Mouse (Mus musculus) E14TG2a.4 (cell line): Measurements from ENCODE around the gene Zfp78.
A peak's percentile ranks its signal among the peaks of the same experiment; 100 is the strongest.
"Not testable (repeated sequence)": the region's sequence is repeated elsewhere in the genome, so short reads cannot be mapped to it uniquely, and the experiment has no call there.

Source experiments
- H3K27me3 ChIP-seq: 2 replicates; pipeline ENCODE4 v1.6.1; 2014; ENCODE audit warnings: low read length, control low read depth; ENCODE audit not compliant: insufficient read depth
- H3K36me3 ChIP-seq: 2 replicates; pipeline ENCODE4 v1.6.1; 2014; ENCODE audit warnings: low read length, control low read depth; ENCODE audit not compliant: insufficient read depth
- H3K4me1 ChIP-seq: replicated peaks from 2 replicates; pipeline ENCODE4 v1.6.1; 2014; ENCODE audit warnings: low read depth, low read length, control low read depth
- H3K4me3 ChIP-seq: replicated peaks from 2 replicates; pipeline ENCODE4 v1.5.1; 2014; ENCODE audit warnings: mild to moderate bottlenecking, low read length
- H3K9me3 ChIP-seq: 2 replicates; pipeline ENCODE4 v1.6.1; 2014; ENCODE audit warnings: low read length, control low read depth
- CTCF ChIP-seq: conservative IDR thresholded peaks from 2 replicates; pipeline ENCODE4 v1.5.1; 2014; ENCODE audit warnings: low read length
- NANOG ChIP-seq: IDR thresholded peaks from 2 replicates; pipeline ENCODE4 v1.6.1; 2014; ENCODE audit warnings: borderline replicate concordance, low read length, mixed read lengths
- POU5F1 ChIP-seq: IDR thresholded peaks from 2 replicates; pipeline ENCODE4 v1.6.1; 2014; ENCODE audit warnings: low read length, borderline replicate concordance

Gene Zfp78

DNA sequence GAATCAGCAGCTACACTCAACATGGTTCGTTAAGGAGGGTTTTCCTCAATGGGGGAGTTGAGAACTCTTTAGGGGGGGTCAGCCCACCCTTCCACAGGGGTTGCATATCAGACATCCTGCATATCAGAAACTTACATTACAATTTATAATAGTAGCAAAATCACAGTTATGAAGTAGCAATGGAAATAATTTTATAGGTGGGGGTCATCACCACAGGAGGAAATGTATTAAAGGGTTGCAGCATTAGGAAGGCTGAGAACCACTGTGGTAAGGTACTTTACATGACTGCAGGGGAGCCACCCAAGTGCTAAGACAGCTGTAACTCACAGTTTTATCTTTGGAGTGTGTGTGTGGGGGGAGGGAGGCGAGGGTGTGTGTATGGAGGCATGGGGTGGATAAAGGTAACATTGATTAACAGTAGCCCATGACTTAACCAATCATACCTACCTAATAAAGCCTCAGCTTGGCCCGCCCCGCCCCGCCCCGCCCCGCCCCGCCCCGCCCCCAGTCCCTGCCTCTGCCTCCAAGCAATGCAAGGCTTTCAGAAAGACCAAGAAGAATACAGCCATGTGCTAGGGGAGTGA lies 2.5 kb upstream of the Zfp78 start:
- TF ChIP-seq NANOG = no peak
- Histone ChIP-seq H3K4me1 (peaks cover 42% of the 10 kb centered on the region), H3K36me3 (no peaks in the 10 kb centered on the region), H3K9me3 (no peaks in the 10 kb centered on the region), H3K27me3 (no peaks in the 10 kb centered on the region), H3K4me3 (no peak overlapping the region)

DNA sequence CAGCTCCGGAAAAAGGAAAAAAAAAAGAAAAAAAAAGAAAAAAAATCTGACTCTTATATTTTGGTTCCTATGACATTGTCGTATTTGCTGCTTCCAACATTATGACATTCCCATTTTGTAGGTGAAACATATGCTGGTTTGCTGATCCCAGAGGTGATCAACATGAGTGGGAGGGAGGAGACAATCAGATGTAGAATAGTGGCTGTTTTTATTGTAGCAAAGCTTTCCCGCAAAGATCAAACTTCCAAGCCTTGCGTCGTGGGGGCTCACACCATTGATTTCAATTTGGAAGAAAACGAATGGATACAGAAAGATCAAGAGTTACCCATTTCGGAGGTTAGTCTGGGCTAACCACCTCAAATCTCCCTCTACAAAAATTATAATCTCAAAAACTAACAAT lies 1.3 kb upstream of the Zfp78 start:
- TF ChIP-seq CTCF (no peak), NANOG (no peak), POU5F1 (no peak)
- Histone ChIP-seq H3K4me3 (peak overlapping the region; percentile 80), H3K4me1 (peaks cover 48% of the 10 kb centered on the region), H3K27me3 (no peaks in the 10 kb centered on the region), H3K9me3 (no peaks in the 10 kb centered on the region), H3K36me3 (no peaks in the 10 kb centered on the region)

GRCm38 (mm10) chr7:6362268-6363046 lies 623 bp upstream of the Zfp78 start:
- Histone ChIP-seq H3K4me1 (peaks cover 55% of the 10 kb centered on the region), H3K4me3 (peak overlapping the region; percentile 89), H3K27me3 (no peaks in the 10 kb centered on the region), H3K9me3 (no peaks in the 10 kb centered on the region), H3K36me3 (no peaks in the 10 kb centered on the region)
- no peak for TF ChIP-seq POU5F1
- no peak for TF ChIP-seq NANOG
- no peak for TF ChIP-seq CTCF

DNA sequence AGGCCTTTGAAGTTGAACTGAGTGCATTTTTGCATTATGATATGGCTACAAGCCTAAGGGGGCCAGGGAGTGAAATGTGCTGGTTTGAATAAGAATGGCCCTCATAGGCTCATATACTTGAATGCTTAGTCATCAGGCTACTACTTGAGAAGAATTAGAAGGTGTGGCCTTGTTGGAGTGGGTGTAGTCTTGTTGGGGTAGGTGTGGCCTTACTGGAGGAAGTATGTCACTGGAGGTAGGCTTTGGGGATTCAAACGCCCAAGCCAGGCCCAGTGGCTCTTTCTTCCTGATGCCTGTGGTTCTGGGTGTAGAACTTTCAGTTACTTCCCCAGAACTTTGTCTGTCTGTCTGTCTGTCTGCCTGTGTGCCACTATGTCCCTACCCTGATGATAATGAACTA lies 1.7 kb downstream of the Zfp78 start:
- Histone ChIP-seq H3K36me3 (no peaks in the 10 kb centered on the region), H3K27me3 (no peaks in the 10 kb centered on the region), H3K9me3 (no peaks in the 10 kb centered on the region), H3K4me3 (no peak overlapping the region; the same call in 1 of the 2 replicates), H3K4me1 (peaks cover 73% of the 10 kb centered on the region)
- TF ChIP-seq POU5F1 (no peak), NANOG (no peak), CTCF (no peak)

- TF ChIP-seq CTCF (no peak), POU5F1 (no peak), NANOG (no peak)
- no peaks in the 10 kb centered on the region; the same call in 1 of the 2 replicates for H3K36me3 ChIP-seq
These were observed 4.1 kb downstream of the Zfp78 start for GRCm38 (mm10) chr7:6367185-6367584.

DNA sequence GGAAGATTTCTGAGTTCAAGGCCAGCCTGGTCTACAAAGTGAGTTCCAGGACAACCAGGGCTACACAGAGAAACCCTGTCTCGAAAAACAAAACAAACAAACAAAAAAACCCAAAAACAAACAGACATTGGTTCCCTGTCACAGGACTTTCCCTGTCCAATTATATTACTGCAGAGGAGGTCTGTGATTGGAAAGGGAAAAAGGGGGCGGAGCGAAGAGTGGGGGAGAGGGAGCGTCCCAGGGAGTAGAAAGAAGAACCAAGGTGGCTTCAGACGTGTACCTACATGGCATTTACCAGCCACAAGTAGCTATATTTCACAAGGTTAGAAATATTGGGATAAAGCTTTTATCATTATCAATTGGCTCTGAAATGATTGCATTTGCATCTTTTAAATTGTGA lies 5.1 kb downstream of the Zfp78 start:
- Histone ChIP-seq H3K4me1 (peaks cover 59% of the 10 kb centered on the region), H3K4me3 (peak overlapping the region; percentile 32; the same call in 1 of the 2 replicates)
- not testable (repeated sequence) for H3K36me3 ChIP-seq, H3K27me3 ChIP-seq, H3K9me3 ChIP-seq

More at GRCm38 (mm10) chr7:6367185-6367584, 4.1 kb downstream of the Zfp78 start:
- no peak overlapping the region for H3K4me3 ChIP-seq
- no peaks in the 10 kb centered on the region for H3K27me3 ChIP-seq
- H3K4me1 ChIP-seq = peaks cover 55% of the 10 kb centered on the region
- no peaks in the 10 kb centered on the region for H3K9me3 ChIP-seq

DNA sequence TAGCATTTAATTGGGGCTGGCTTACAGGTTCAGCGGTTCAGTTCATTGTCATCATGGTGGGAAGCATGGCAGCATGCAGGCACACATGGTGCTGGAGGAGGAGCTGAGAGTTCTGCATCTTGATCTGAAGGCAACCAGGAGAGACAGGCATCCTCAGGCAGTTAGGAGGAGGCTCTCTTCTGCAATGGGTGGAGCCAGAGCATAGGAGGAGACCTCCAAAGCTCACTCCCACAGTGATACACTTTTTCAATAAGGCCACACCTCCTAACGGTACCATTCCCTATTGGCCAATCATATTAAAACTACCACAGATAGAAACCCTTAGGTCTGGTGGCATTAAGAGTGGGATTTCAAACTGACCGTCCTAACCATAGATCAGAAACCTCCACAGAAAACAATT lies 6.4 kb downstream of the Zfp78 start:
- H3K4me3 ChIP-seq = no peak overlapping the region
- H3K27me3 ChIP-seq = no peaks in the 10 kb centered on the region
- peaks cover 3% of the 10 kb centered on the region; the same call in 1 of the 2 replicates for H3K36me3 ChIP-seq
- H3K4me1 ChIP-seq = peaks cover 53% of the 10 kb centered on the region
- TF ChIP-seq CTCF (no peak), POU5F1 (no peak), NANOG (no peak)
- no peaks in the 10 kb centered on the region for H3K9me3 ChIP-seq

- H3K27me3 ChIP-seq = no peaks in the 10 kb centered on the region
- peaks cover 5% of the 10 kb centered on the region for H3K36me3 ChIP-seq
- peaks cover 23% of the 10 kb centered on the region for H3K4me1 ChIP-seq
- no peak for TF ChIP-seq NANOG
- no peak for TF ChIP-seq POU5F1
- TF ChIP-seq CTCF = no peak
- no peak overlapping the region for H3K4me3 ChIP-seq
- H3K9me3 ChIP-seq = no peaks in the 10 kb centered on the region
These were observed 9.9 kb downstream of the Zfp78 start for GRCm38 (mm10) chr7:6372993-6373392.

DNA sequence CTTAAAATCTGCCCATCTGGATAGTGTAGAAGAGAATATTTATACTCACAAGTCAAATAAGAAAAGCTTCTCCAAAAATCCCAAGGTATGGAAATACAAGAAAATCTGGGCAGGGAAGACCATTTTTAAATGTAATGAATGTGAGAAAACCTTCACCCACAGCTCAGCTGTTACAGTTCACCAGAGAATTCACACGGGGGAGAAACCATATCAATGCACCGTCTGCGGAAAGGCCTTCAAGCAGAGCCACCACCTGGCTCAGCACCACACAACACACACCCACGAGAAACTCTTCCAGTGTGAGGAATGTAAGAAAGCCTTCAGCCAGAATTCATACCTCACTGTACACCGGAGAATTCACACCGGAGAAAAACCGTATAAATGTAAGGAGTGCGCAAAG lies 15.4 kb downstream of the Zfp78 start:
- H3K27me3 ChIP-seq = 0 out of 2 replicates have a peak, but pooled peaks cover 1% of the 10 kb centered on the region
- H3K36me3 ChIP-seq = peaks cover 21% of the 10 kb centered on the region
- TF ChIP-seq POU5F1 (no peak), NANOG (no peak), CTCF (no peak)
- H3K9me3 ChIP-seq = no peaks in the 10 kb centered on the region
- peaks cover 11% of the 10 kb centered on the region for H3K4me1 ChIP-seq
- H3K4me3 ChIP-seq = no peak overlapping the region
